Mouse (Mus musculus) midbrain, embryonic 13.5 days (tissue): ENCODE data around the gene Mri1. TPM values are rescaled to one million over a fixed set of nuclear protein-coding genes. Genes with fewer than 3 reads are reported as not detected.
"Not testable (repeated sequence)": the region's sequence is repeated elsewhere in the genome, so short reads cannot be mapped to it uniquely, and the experiment has no call there.

ENCODE experiments used
- ATAC-seq: fragments of 200-750 bp; cut with Nextera tagmentation; 2 replicates; pipeline ENCODE4 v1.8.0; 2017; ENCODE audit warnings: mild to moderate bottlenecking, moderate TSS enrichment, moderate library complexity
- H3K27ac ChIP-seq: fragments of 300-500 bp; sonication (generic); 2 replicates; pipeline ENCODE4 v1.5.1; 2015; ENCODE audit warnings: inconsistent platforms, mild to moderate bottlenecking, moderate library complexity
- H3K27me3 ChIP-seq: fragments of 300-500 bp; sonication (generic); 2 replicates; pipeline ENCODE4 v1.6.1; 2015; ENCODE audit warnings: mild to moderate bottlenecking, inconsistent platforms
- H3K36me3 ChIP-seq: fragments of 300-500 bp; sonication (generic); 2 replicates; pipeline ENCODE4 v1.6.1; 2015; ENCODE audit warnings: mild to moderate bottlenecking, inconsistent platforms
- H3K4me1 ChIP-seq: fragments of 300-500 bp; sonication (generic); replicated peaks from 2 replicates; pipeline ENCODE4 v1.6.1; 2015; ENCODE audit warnings: inconsistent platforms
- H3K4me2 ChIP-seq: fragments of 300-500 bp; sonication (generic); replicated peaks from 2 replicates; pipeline ENCODE4 v1.6.1; 2015; ENCODE audit warnings: moderate library complexity, mild to moderate bottlenecking, inconsistent platforms
- H3K4me3 ChIP-seq: fragments of 300-500 bp; sonication (generic); replicated peaks from 2 replicates; pipeline ENCODE4 v1.5.1; 2015; ENCODE audit warnings: mild to moderate bottlenecking, inconsistent platforms
- H3K9ac ChIP-seq: fragments of 300-500 bp; sonication (generic); replicated peaks from 2 replicates; pipeline ENCODE4 v1.6.1; 2015; ENCODE audit warnings: mild to moderate bottlenecking, inconsistent platforms
- H3K9me3 ChIP-seq: fragments of 300-500 bp; sonication (generic); 2 replicates; pipeline ENCODE4 v1.6.1; 2016; ENCODE audit warnings: mild to moderate bottlenecking, inconsistent platforms
- WGBS: fragments of 180-500 bp; shearing (Covaris S2); methylation state at CpG from one replicate; pipeline ENCODE4 v1.1.7; 2015; 5-methylcytosine and 5-hydroxymethylcytosine counted together
- polyA plus RNA-seq: library from polyadenylated mRNA; unstranded; fragments of >200 nt; fragmentation: Nextera tagmentation; extraction: Ambion mirVana; gene quantifications from 2 replicates; pipeline ENCODE4 v1.2.1, GENCODE M21; 2015

Mri1 gene
- 49.7 and 57.5 TPM in 2 replicates for polyA plus RNA-seq

DNA sequence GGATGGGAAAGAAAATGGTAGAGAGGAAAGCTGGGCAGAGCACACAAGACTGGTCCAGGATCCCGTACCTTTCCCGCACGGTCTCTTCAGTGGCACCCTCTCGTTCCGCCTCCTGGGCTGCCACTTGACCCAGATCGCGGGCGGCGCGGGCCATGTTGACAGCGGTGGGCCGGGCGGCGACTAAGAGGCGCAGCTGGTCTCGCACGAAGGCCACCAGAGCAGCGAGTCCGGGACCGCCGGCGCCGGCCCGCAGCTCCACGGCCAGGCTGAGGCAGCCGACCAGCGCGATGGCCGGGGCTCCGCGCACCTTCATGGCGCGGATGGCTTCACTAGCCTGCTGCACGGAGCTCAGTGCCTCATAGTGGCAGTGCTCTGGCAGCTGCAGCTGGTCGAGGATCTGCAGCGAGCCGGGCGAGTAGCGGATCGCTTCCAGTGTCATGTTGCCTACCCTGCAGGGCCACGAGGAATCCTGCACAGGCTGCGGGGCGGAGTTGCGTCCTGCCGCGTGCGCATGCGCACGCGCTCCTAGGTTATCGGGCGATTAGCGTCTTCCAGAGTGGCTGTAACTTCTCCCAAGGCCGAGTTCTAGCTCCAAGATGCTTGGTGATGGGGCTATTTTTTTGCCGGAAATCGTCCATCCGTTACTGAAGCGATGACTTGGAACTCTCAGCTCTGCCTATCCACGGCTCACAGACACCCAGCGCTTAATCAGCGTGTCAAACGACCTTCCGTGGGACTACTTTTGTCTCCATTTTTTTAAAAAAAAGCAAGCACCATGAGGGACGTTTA lies at the start of gene Mri1:
Gene Mri1, minus strand, starts transcription at position 505 of the 789 bp plus-strand sequence.
- Histone ChIP-seq H3K9me3 (no peaks in the 10 kb centered on the region), H3K27ac (peak within 1 kb of the TSS; percentile 91), H3K36me3 (peaks cover 70% of the 10 kb centered on the region), H3K27me3 (no peaks in the 10 kb centered on the region), H3K4me1 (peaks cover 21% of the 10 kb centered on the region), H3K9ac (peak within 1 kb of the TSS; percentile 91), H3K4me3 (peak within 1 kb of the TSS; percentile 82), H3K4me2 (peak within 1 kb of the TSS; percentile 93)
- peak; percentile 91 for ATAC-seq
- WGBS, result under 1% methylated on average over 64 of the region's 64 CpGs

DNA sequence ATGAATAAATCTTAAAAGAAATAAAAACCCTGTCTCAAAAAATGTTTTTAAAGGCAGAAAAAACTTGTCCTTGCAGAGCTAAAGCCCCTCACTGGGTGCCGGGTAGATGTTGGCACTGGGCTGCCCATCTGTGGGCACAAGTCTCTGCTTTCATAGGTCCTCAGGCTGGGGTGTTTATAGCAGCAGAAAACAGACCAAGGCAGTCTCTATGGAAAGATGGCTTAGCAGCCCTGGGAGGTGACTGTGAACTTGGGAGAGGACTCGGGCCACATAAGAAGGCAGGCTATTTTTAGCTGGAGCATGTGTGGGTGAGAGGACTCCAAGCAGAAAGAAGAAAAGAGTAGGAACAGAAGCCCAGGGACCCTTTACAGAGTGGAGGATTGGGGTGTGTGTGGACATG lies 46.8 kb upstream of the Mri1 start:
- no peak overlapping the region for H3K4me3 ChIP-seq
- no peak for ATAC-seq
- H3K27me3 ChIP-seq, result no peaks in the 10 kb centered on the region
- H3K36me3 ChIP-seq, result no peaks in the 10 kb centered on the region
- no peak overlapping the region for H3K27ac ChIP-seq
- no peak overlapping the region for H3K4me2 ChIP-seq
- H3K9me3 ChIP-seq, result 0 out of 2 replicates have a peak, but pooled peaks cover 3% of the 10 kb centered on the region
- H3K9ac ChIP-seq, result no peak overlapping the region
- 94% methylated on average over 2 of the region's 2 CpGs for WGBS
- H3K4me1 ChIP-seq, result no peaks in the 10 kb centered on the region

DNA sequence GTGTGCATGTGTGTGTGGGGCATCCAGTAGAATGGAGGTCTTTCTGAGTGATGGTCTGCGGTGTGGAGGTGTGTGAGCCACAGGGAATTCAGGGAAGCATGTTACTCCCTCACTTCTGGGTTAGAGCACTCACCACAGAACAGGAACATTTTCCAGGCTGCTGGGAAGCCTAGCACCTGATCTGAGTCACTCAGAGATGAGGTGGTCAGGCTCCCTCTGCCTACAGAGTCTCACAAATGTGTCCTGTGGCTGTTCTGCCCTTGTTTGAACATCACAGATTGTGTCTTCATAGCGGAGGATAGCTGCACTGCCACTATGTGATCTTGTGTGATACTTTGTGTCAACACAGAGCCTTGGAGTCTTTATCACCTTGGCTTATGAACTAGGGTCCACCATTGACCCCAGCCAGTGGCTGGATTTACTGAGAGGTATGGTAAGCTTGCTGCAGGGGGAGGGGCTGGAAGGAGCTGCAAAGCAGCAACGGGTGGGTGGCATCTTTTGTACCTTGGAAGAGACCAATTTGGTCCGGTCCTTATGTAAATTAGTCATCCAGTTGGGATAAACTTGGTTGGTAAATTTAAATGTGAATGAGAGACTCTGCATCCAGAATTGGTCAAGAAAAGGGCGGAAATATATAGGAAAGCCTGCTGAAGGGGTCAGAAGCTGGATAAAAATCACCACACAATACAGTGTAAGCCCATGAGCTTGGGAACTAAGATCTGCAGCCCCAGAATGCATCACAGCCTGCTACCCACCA lies 40.1 kb upstream of the Mri1 start:
- Histone ChIP-seq H3K4me2 (no peak overlapping the region), H3K27me3 (no peaks in the 10 kb centered on the region), H3K36me3 (no peaks in the 10 kb centered on the region), H3K4me3 (no peak overlapping the region), H3K9ac (no peak overlapping the region), H3K27ac (no peak overlapping the region), H3K9me3 (no peaks in the 10 kb centered on the region), H3K4me1 (no peaks in the 10 kb centered on the region)
- WGBS, result 63% methylated on average over 5 of the region's 5 CpGs
- no peak for ATAC-seq

DNA sequence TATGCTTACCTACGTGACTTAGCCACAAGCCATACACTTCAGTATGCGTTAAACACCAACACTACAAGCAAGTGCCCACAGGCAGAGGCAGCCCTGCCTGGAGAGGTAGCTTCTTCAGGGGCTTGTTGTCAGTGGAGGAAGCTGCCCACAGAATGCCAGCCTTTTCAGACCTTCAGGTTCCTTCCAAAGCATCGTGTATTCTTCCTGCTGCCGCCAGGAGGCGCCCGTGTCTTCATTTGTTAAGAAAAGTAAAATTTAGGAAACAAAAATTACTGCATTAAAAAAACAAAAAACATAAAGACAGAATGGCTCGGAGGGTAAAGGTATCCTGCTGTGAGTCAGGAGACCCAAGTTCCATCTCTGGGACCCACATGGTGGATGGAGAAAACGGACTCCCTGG lies 34.6 kb upstream of the Mri1 start:
- no peak overlapping the region for H3K27ac ChIP-seq
- H3K36me3 ChIP-seq, result no peaks in the 10 kb centered on the region
- H3K4me1 ChIP-seq, result no peaks in the 10 kb centered on the region
- no peak overlapping the region for H3K4me2 ChIP-seq
- H3K4me3 ChIP-seq, result no peak overlapping the region
- WGBS, result 26% methylated on average over 8 of the region's 8 CpGs
- ATAC-seq, result no peak
- no peaks in the 10 kb centered on the region for H3K27me3 ChIP-seq
- H3K9me3 ChIP-seq, result no peaks in the 10 kb centered on the region
- no peak overlapping the region for H3K9ac ChIP-seq

DNA sequence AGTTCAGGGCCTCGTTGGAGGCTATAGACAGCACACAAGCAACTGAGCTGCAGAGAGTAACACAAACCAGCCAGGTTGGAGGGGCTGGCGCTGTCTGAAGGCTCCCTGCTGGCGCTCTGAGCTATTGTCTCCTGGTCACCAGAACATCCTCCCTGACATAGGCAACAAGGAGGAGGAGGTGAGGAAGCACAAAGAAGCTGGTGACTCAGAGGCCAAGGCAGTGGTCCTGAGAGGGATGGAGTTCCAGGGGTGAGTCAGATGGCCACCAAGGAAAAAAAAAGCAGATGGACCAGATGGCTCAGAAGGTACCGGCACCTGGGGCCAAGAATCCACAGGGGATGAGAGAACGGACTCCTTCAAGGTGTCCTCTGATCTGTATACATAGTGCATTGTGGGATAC lies 34.0 kb upstream of the Mri1 start:
- WGBS, result 66% methylated on average over 5 of the region's 5 CpGs
- Histone ChIP-seq H3K36me3 (no peaks in the 10 kb centered on the region), H3K4me2 (no peak overlapping the region), H3K9ac (0 out of 2 replicates have a peak overlapping the region, but pooled peaks have one; percentile 4), H3K27me3 (no peaks in the 10 kb centered on the region), H3K9me3 (no peaks in the 10 kb centered on the region), H3K4me3 (no peak overlapping the region), H3K4me1 (no peaks in the 10 kb centered on the region), H3K27ac (no peak overlapping the region)
- ATAC-seq, result no peak

DNA sequence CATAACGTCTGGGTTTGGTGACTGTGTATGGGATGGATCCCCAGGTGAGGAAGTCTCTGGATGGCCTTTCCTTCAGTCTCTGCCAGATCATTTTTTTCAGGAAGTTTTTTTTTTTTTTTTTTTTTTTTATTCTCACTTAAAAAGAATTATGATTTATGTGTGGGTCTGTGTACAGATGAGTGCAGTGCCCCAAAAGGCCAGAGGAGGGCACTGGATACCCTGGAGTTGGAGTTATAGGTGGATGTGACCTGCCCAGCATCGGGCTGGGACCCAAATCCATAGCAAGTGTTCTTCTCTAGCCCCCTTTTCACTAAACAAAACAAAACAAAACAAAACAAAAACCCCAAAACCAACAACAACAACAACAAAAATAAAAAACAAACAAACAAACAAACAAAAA lies 31.8 kb upstream of the Mri1 start:
- no peak overlapping the region for H3K27ac ChIP-seq
- 58% methylated on average over 2 of the region's 2 CpGs for WGBS
- H3K27me3 ChIP-seq, result no peaks in the 10 kb centered on the region
- H3K36me3 ChIP-seq, result no peaks in the 10 kb centered on the region
- H3K9me3 ChIP-seq, result no peaks in the 10 kb centered on the region
- no peak for ATAC-seq
- no peak overlapping the region for H3K4me3 ChIP-seq
- H3K4me1 ChIP-seq, result no peaks in the 10 kb centered on the region
- no peak overlapping the region for H3K4me2 ChIP-seq
- H3K9ac ChIP-seq, result no peak overlapping the region

DNA sequence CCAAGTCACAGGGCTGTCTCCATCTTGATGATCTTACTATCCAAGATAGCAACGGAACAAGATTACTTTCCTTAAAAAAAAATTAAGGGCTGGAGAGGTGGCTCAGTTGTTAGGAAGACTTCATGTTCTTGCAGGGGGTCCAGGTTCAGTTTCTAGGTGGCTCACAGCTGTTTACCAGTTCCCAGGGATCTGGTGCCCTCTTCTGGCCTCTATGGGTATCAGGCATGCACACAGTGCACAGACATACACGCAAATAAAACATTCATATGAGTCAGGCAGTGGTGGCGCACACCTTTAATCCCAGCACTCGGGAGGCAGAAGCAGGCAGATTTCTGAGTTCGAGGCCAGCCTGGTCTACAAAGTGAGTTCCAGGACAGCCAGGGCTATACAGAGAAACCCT lies 28.5 kb upstream of the Mri1 start:
- H3K4me1 ChIP-seq, H3K9me3 ChIP-seq, H3K4me3 ChIP-seq, H3K9ac ChIP-seq, H3K27ac ChIP-seq, H3K27me3 ChIP-seq, ATAC-seq, H3K36me3 ChIP-seq, H3K4me2 ChIP-seq: not testable (repeated sequence)
- 57% methylated on average over 5 of the region's 5 CpGs for WGBS

DNA sequence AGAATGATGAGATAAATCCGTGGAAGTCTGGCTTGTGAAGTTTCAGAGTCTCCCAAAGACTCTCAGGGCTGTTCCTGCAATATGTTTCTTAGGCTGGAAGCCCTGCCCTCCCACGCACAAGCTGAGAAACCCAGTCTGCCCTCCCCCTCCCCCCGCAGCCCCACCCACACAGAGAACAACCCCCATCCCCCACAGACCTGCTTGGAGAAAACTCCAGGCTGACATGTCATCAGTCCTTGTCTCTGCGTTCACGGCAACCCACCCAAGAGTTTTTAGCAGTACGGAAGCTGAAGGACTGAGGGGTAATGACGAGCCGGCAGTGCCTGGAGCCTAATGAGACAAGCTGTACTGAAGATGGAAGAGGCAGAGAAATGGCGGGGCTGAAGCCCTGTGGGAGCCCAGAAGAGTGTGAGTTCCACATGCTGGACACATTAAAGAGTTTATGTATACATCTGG lies 27.5 kb upstream of the Mri1 start:
- 46% methylated on average over 9 of the region's 9 CpGs for WGBS
- no peaks in the 10 kb centered on the region for H3K36me3 ChIP-seq
- ATAC-seq, result no peak
- H3K9ac ChIP-seq, result no peak overlapping the region
- H3K27me3 ChIP-seq, result no peaks in the 10 kb centered on the region
- H3K4me1 ChIP-seq, result no peaks in the 10 kb centered on the region
- no peaks in the 10 kb centered on the region for H3K9me3 ChIP-seq
- no peak overlapping the region for H3K27ac ChIP-seq
- no peak overlapping the region for H3K4me3 ChIP-seq
- no peak overlapping the region for H3K4me2 ChIP-seq

DNA sequence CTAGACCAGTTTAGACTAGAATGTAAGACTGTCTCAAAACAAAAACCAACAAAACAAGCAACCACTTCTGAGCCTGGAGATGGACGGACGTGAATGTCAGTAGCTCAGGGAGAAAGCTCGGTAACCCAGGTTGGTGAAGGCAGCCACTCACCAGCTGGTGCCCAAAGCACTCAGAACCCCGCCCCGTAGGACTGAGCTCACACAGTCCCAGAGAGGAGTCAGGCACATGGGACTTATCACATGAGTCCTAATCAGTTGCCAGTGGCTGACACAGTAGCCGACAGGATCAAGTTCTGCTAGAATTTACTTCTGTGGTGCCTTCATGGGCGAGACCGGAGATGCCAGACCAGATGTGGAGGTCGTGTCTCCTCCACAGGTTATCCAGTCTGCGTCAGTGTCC lies 23.7 kb upstream of the Mri1 start:
- H3K4me2 ChIP-seq, result no peak overlapping the region
- H3K36me3 ChIP-seq, result no peaks in the 10 kb centered on the region
- H3K9me3 ChIP-seq, result no peaks in the 10 kb centered on the region
- 86% methylated on average over 10 of the region's 10 CpGs for WGBS
- no peaks in the 10 kb centered on the region for H3K27me3 ChIP-seq
- no peak for ATAC-seq
- no peak overlapping the region for H3K27ac ChIP-seq
- H3K4me1 ChIP-seq, result no peaks in the 10 kb centered on the region
- no peak overlapping the region for H3K9ac ChIP-seq
- no peak overlapping the region for H3K4me3 ChIP-seq

DNA sequence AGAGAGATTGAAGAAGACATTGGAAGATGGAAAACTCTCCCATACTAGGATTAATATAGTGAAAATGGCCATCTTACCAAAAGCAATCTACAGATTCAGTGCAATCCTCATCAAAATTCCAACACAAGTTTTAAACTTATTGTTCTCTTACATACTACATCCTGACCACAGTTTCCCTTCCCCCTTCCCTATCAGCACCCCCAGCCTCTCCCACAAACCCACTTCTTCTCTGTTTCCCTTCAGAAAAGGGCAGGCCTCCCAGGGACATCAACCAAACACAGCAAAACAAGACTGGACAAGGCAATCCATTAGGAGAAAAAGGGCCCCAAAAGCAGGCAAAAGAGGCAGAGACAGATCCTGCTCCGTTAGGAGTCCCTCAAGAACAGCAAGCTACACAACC lies 19.3 kb upstream of the Mri1 start:
- Histone ChIP-seq H3K27ac (no peak overlapping the region), H3K4me3 (no peak overlapping the region), H3K4me2 (no peak overlapping the region), H3K36me3 (no peaks in the 10 kb centered on the region), H3K4me1 (no peaks in the 10 kb centered on the region), H3K9me3 (no peaks in the 10 kb centered on the region), H3K9ac (no peak overlapping the region), H3K27me3 (no peaks in the 10 kb centered on the region)
- no peak for ATAC-seq
- 66% methylated on average over 1 of the region's 1 CpGs for WGBS

DNA sequence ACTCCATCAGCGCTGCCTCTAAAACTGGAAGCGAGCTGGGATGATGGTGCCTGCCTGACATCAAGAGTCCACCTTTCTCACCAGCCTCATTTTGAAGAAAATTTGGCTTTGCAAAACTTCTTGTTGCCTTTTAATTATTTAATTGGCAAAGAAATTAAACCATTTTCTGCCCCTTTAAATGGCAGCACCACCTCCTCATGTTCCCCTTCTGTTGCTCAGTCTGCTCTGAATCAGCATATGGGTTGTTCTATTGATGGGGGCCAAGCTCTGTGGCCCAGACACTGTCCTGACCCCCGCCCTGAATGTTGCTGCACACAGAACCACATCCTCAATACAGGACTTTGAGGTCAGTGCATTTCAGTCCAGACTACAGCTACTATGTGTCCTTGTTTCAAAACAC lies 16.8 kb upstream of the Mri1 start:
- H3K4me3 ChIP-seq, result no peak overlapping the region
- no peak overlapping the region for H3K27ac ChIP-seq
- no peaks in the 10 kb centered on the region for H3K36me3 ChIP-seq
- no peaks in the 10 kb centered on the region for H3K9me3 ChIP-seq
- no peak overlapping the region for H3K4me2 ChIP-seq
- H3K27me3 ChIP-seq, result no peaks in the 10 kb centered on the region
- 78% methylated on average over 3 of the region's 3 CpGs for WGBS
- no peak for ATAC-seq
- peaks cover 9% of the 10 kb centered on the region for H3K4me1 ChIP-seq
- H3K9ac ChIP-seq, result no peak overlapping the region

DNA sequence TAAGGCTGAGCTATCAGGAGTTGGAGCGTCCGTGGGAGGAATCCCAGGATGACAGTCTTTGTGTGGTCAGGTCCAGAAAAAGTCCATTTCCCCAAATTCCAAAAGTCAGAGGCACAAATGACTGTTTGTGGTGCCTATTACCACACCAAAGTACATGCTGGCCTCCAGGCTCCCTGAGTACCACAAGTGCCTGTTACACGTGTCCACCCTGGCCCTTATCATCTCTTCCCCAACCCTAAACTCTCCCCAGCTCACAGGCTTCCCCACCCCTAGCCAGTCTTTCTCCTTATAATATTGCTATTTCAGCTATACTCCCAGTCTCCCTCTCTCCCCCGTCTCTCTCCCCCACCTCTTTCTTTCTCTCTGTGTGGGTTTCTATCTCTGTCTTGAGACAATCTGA lies 15.2 kb upstream of the Mri1 start:
- Histone ChIP-seq H3K4me3 (no peak overlapping the region), H3K27ac (no peak overlapping the region), H3K36me3 (0 out of 2 replicates have a peak, but pooled peaks cover under 1% of the 10 kb centered on the region), H3K27me3 (no peaks in the 10 kb centered on the region), H3K9me3 (no peaks in the 10 kb centered on the region), H3K4me2 (no peak overlapping the region), H3K4me1 (peaks cover 10% of the 10 kb centered on the region), H3K9ac (no peak overlapping the region)
- 86% methylated on average over 4 of the region's 4 CpGs for WGBS
- no peak for ATAC-seq
